Mouse (Mus musculus): Measurements from ENCODE around the gene Sema5b.
A peak's percentile ranks its signal among the peaks of the same experiment; 100 is the strongest.

The Sema5b gene

GRCm38 (mm10) chr16:35541117-35541641 is at the start of gene Sema5b:
Gene Sema5b (plus strand): TSS chr16:35541145.
- DNase-seq = peak; percentile 90

GRCm38 (mm10) chr16:35500342-35500741 is 40.6 kb upstream of the Sema5b start:
- DNase-seq = no peak

- no peak for DNase-seq
These were observed 39.7 kb upstream of the Sema5b start for GRCm38 (mm10) chr16:35501106-35501760.

GRCm38 (mm10) chr16:35502456-35502855 is 38.5 kb upstream of the Sema5b start:
- no peak for DNase-seq

- no peak for DNase-seq
These were observed 36.7 kb upstream of the Sema5b start for GRCm38 (mm10) chr16:35504266-35504665.

- DNase-seq = peak; percentile 76
These were observed 35.2 kb upstream of the Sema5b start for GRCm38 (mm10) chr16:35505786-35506185.

- DNase-seq = peak; percentile 34
These were observed 32.4 kb upstream of the Sema5b start for GRCm38 (mm10) chr16:35508581-35508980.

GRCm38 (mm10) chr16:35509331-35510070 is 31.4 kb upstream of the Sema5b start:
- DNase-seq = peak; percentile 59

- no peak for DNase-seq
These were observed 24.9 kb upstream of the Sema5b start for GRCm38 (mm10) chr16:35515977-35516612.

- DNase-seq = no peak
These were observed 22.7 kb upstream of the Sema5b start for GRCm38 (mm10) chr16:35517976-35518951.

GRCm38 (mm10) chr16:35519245-35519644 is 21.7 kb upstream of the Sema5b start:
- no peak for DNase-seq

- DNase-seq = no peak
These were observed 16.7 kb upstream of the Sema5b start for GRCm38 (mm10) chr16:35524200-35524599.

- no peak for DNase-seq
These were observed 6.3 kb upstream of the Sema5b start for GRCm38 (mm10) chr16:35534630-35535029.

- DNase-seq = no peak
These were observed 3.3 kb upstream of the Sema5b start for GRCm38 (mm10) chr16:35537651-35538050.

- peak; percentile 85 for DNase-seq
These were observed 1.9 kb upstream of the Sema5b start for GRCm38 (mm10) chr16:35539041-35539440.

GRCm38 (mm10) chr16:35540333-35541116 is 420 bp upstream of the Sema5b start:
- peak; percentile 82 for DNase-seq

- DNase-seq = no peak
These were observed 896 bp downstream of the Sema5b start for GRCm38 (mm10) chr16:35541661-35542420.

GRCm38 (mm10) chr16:35542421-35542780 is 1.5 kb downstream of the Sema5b start:
- no peak for DNase-seq

GRCm38 (mm10) chr16:35545723-35546122 is 4.8 kb downstream of the Sema5b start:
- DNase-seq = no peak

- peak; percentile 73 for DNase-seq
These were observed 7.0 kb downstream of the Sema5b start for GRCm38 (mm10) chr16:35547966-35548365.

GRCm38 (mm10) chr16:35549354-35549753 is 8.4 kb downstream of the Sema5b start:
- no peak for DNase-seq
